Mouse (Mus musculus) CH12.LX (cell line): Measurements from ENCODE around the gene Dmtf1.

Experiments
- CTCF ChIP-seq, 2 experiments: IDR thresholded peaks in 1 of 2; conservative IDR thresholded peaks in 1 of 2; 2 replicates each; pipeline ENCODE4 v1.5.1; 2011 to 2012; ENCODE audit warnings: low read depth in 2 of 2, low read length in 2 of 2, improper control_type of control experiment in 1 of 2, inconsistent platforms in 1 of 2, mild to moderate bottlenecking in 1 of 2, moderate library complexity in 1 of 2
- PAX5 ChIP-seq: IDR thresholded peaks from 2 replicates; pipeline ENCODE4 v1.6.1; 2012; ENCODE audit warnings: low read length, inconsistent platforms, mixed read lengths
- POLR2A ChIP-seq: IDR thresholded peaks from 2 replicates; pipeline ENCODE4 v1.6.1; 2011; ENCODE audit warnings: low read depth, mild to moderate bottlenecking, improper control_type of control experiment, low read length

GRCm38 (mm10) chr5:9142376-9142775, 19.2 kb downstream of the Dmtf1 start:
- no peak for TF ChIP-seq POLR2A
- TF ChIP-seq PAX5 = no peak
- TF ChIP-seq CTCF (conservative IDR thresholded peaks at IDR 0.05 in 1 of 2, IDR thresholded peaks at IDR 0.05 in 1 of 2; ENCODE audit: low read depth in 2 of 2, low read length in 2 of 2) = no peak
